Mouse (Mus musculus) G1E (cell line): ENCODE measurements around the gene Coq6. TPM values are rescaled to one million over a fixed set of nuclear protein-coding genes. Genes with fewer than 3 reads are reported as not detected.
A peak's percentile ranks its signal among the peaks of the same experiment; 100 is the strongest.

Source experiments
- ATAC-seq: 2 replicates; pipeline ENCODE4 v1.8.0; 2016; ENCODE audit warnings: mild to moderate bottlenecking; ENCODE audit not compliant: insufficient number of reproducible peaks, poor library complexity, low FRiP score, severe bottlenecking; ENCODE audit errors: extremely low read depth
- DNase-seq: peaks from one replicate; pipeline ENCODE4 v3.0.0; 2012; ENCODE audit warnings: low spot score
- H3K27me3 ChIP-seq: 2 replicates; pipeline ENCODE4 v1.6.1; 2012; ENCODE audit warnings: mild to moderate bottlenecking, low read length, inconsistent platforms; ENCODE audit not compliant: insufficient read depth
- H3K36me3 ChIP-seq: replicated peaks from 2 replicates; pipeline ENCODE3; 2012; ENCODE audit warnings: mild to moderate bottlenecking, inconsistent platforms
- H3K4me1 ChIP-seq: 2 replicates; pipeline ENCODE4 v1.6.1; 2012; ENCODE audit warnings: low read depth, low read length, inconsistent platforms, mixed read lengths; ENCODE audit not compliant: insufficient read depth
- H3K4me3 ChIP-seq: 2 replicates; pipeline ENCODE4 v1.5.1; 2012; ENCODE audit warnings: low read depth, mild to moderate bottlenecking, inconsistent platforms, low read length, moderate library complexity, mixed read lengths
- H3K9me3 ChIP-seq: replicated peaks from 2 replicates; pipeline ENCODE4 v1.6.1; 2012; ENCODE audit warnings: inconsistent platforms
- CTCF ChIP-seq: IDR thresholded peaks from 2 replicates; pipeline ENCODE4 v1.5.1; 2012; ENCODE audit warnings: low read depth, low read length, inconsistent platforms, mixed read lengths
- GATA1 ChIP-seq: IDR thresholded peaks from 2 replicates; pipeline ENCODE4 v1.6.1; 2012; ENCODE audit warnings: borderline replicate concordance, low read length, inconsistent platforms, mixed read lengths
- GATA2 ChIP-seq: IDR thresholded peaks from 2 replicates; pipeline ENCODE4 v1.6.1; 2012; ENCODE audit warnings: low read depth, low read length, inconsistent platforms, borderline replicate concordance
- POLR2AphosphoS5 ChIP-seq: IDR thresholded peaks from 2 replicates; pipeline ENCODE4 v1.6.1; 2012; ENCODE audit warnings: low read depth, low read length, inconsistent platforms; ENCODE audit not compliant: insufficient replicate concordance
- TAL1 ChIP-seq: conservative IDR thresholded peaks from 2 replicates; pipeline ENCODE4 v1.6.1; 2012; ENCODE audit warnings: low read depth, low read length, inconsistent platforms, mixed read lengths
- polyA plus RNA-seq: library from polyadenylated mRNA; stranded (reverse); fragments of >175 nt; gene quantifications from 2 replicates; pipeline ENCODE4 v1.2.3, GENCODE M21; 2012
- total RNA-seq, 2 experiments: library from RNA; stranded (forward) in 1 of 2; stranded (reverse) in 1 of 2; fragments of 200-1000 nt in 1 of 2; fragments of >200 nt in 1 of 2; fragmentation: Nextera tagmentation in 1 of 2; gene quantifications; 2 replicates each; pipeline ENCODE4 v1.2.3; 2014 to 2017

The Coq6 gene
- total and polyA plus RNA-seq, 3 experiments: 20.7 to 27.5 (median 20.7) TPM

- H3K27me3 ChIP-seq: no peaks in the 10 kb centered on the region
- H3K4me3 ChIP-seq: peak within 1 kb of the TSS; percentile 90
- peaks cover 29% of the 10 kb centered on the region for H3K4me1 ChIP-seq
- peak; percentile 64 for ATAC-seq
- H3K36me3 ChIP-seq: peaks cover 14% of the 10 kb centered on the region
- DNase-seq: peak; percentile 84
- H3K9me3 ChIP-seq: no peaks in the 10 kb centered on the region
- TF ChIP-seq GATA1: no peak
- no peak for TF ChIP-seq CTCF
- no peak for TF ChIP-seq POLR2AphosphoS5
- no peak for TF ChIP-seq TAL1
- TF ChIP-seq GATA2: no peak
These were observed 47.5 kb downstream of the Coq6 start, which contains the start of the genes Entpd5 and Bbof1 for GRCm38 (mm10) chr12:84408819-84409507. Gene Entpd5 (minus strand): TSS chr12:84409029. Gene Bbof1 (plus strand): TSS chr12:84409071.

GRCm38 (mm10) chr12:84416834-84417604 lies 55.6 kb downstream of the Coq6 start, which contains the start of gene Rnf113a2:
Gene Rnf113a2 (plus strand): TSS chr12:84417196.
- peak within 1 kb of the TSS; percentile 78 for H3K4me3 ChIP-seq
- ATAC-seq: peak; percentile 91
- no peaks in the 10 kb centered on the region for H3K27me3 ChIP-seq
- DNase-seq: peak; percentile 95
- H3K9me3 ChIP-seq: no peaks in the 10 kb centered on the region
- peaks cover 21% of the 10 kb centered on the region for H3K36me3 ChIP-seq
- H3K4me1 ChIP-seq: peaks cover 17% of the 10 kb centered on the region
- TF ChIP-seq GATA1 (no peak), CTCF (no peak), POLR2AphosphoS5 (no peak), GATA2 (no peak), TAL1 (no peak)

DNA sequence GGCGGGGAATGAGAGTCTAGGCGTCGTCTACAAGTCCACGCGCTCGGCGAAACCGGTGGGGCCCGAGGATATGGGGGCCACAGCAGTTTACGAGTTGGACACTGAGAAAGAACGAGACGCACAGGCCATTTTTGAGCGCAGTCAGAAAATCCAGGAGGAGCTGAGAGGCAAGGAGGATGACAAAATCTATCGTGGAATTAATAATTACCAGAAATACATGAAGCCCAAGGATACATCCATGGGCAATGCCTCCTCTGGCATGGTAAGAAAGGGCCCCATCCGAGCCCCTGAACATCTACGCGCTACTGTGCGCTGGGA lies 56.1 kb downstream of the Coq6 start:
- no peaks in the 10 kb centered on the region for H3K27me3 ChIP-seq
- no peak for ATAC-seq
- DNase-seq: no peak
- TF ChIP-seq POLR2AphosphoS5: no peak
- no peak for TF ChIP-seq TAL1
- TF ChIP-seq CTCF: no peak
- no peak for TF ChIP-seq GATA2
- no peak for TF ChIP-seq GATA1
- no peaks in the 10 kb centered on the region for H3K9me3 ChIP-seq
- H3K4me1 ChIP-seq: peaks cover 17% of the 10 kb centered on the region
- H3K4me3 ChIP-seq: peak overlapping the region; percentile 78
- peaks cover 21% of the 10 kb centered on the region for H3K36me3 ChIP-seq

Other genes starting within 250 kb of the Coq6 start
- gene Dnal1, start 247.3 kb upstream of the Coq6 start, total RNA-seq (2014; fragmentation: Nextera tagmentation): 1.1 and 3.6 TPM in 2 replicates
- gene Dnal1, start 247.3 kb upstream of the Coq6 start, total RNA-seq (2017): 0.49 and 0.76 TPM in 2 replicates
- 0.01 and 0.14 TPM in 2 replicates for gene Dnal1, start 247.3 kb upstream of the Coq6 start, polyA plus RNA-seq
- gene Pnma1, start 213.2 kb upstream of the Coq6 start, total RNA-seq (2014; fragmentation: Nextera tagmentation): 0.58 and 0.83 TPM in 2 replicates
- gene Pnma1, start 213.2 kb upstream of the Coq6 start, total RNA-seq (2017): 0.76 and 1.5 TPM in 2 replicates
- 0.14 TPM in 2 replicates for gene Pnma1, start 213.2 kb upstream of the Coq6 start, polyA plus RNA-seq
- gene Elmsan1, start 142.8 kb upstream of the Coq6 start, total RNA-seq (2014; fragmentation: Nextera tagmentation): 66.7 and 72.7 TPM in 2 replicates
- 21.0 and 21.4 TPM in 2 replicates for gene Elmsan1, start 142.8 kb upstream of the Coq6 start, total RNA-seq (2017)
- gene Elmsan1, start 142.8 kb upstream of the Coq6 start, polyA plus RNA-seq: 125 and 140 TPM in 2 replicates
- gene Ptgr2, start 76.4 kb upstream of the Coq6 start, total RNA-seq (2014; fragmentation: Nextera tagmentation): 59.6 and 71.3 TPM in 2 replicates
- gene Ptgr2, start 76.4 kb upstream of the Coq6 start, total RNA-seq (2017): 152 and 184 TPM in 2 replicates
- 5.5 and 10.1 TPM in 2 replicates for gene Ptgr2, start 76.4 kb upstream of the Coq6 start, polyA plus RNA-seq
- gene Zfp410, start 44.8 kb upstream of the Coq6 start, total RNA-seq (2014; fragmentation: Nextera tagmentation): 99.2 and 113 TPM in 2 replicates
- gene Zfp410, start 44.8 kb upstream of the Coq6 start, total RNA-seq (2017): 115 and 118 TPM in 2 replicates
- 2.9 and 4.0 TPM in 2 replicates for gene Zfp410, start 44.8 kb upstream of the Coq6 start, polyA plus RNA-seq
- 2.9 and 3.3 TPM in 2 replicates for gene Fam161b, start 176 bp downstream of the Coq6 start, total RNA-seq (2014; fragmentation: Nextera tagmentation)
- 3.5 and 4.3 TPM in 2 replicates for gene Fam161b, start 176 bp downstream of the Coq6 start, total RNA-seq (2017)
- gene Fam161b, start 176 bp downstream of the Coq6 start, polyA plus RNA-seq: 0.25 and 0.44 TPM in 2 replicates
- gene Entpd5, start 47.4 kb downstream of the Coq6 start, total RNA-seq (2014; fragmentation: Nextera tagmentation): 15.7 and 20.9 TPM in 2 replicates
- 14.4 and 16.0 TPM in 2 replicates for gene Entpd5, start 47.4 kb downstream of the Coq6 start, total RNA-seq (2017)
- 1.6 and 3.7 TPM in 2 replicates for gene Entpd5, start 47.4 kb downstream of the Coq6 start, polyA plus RNA-seq
- 4.1 and 5.5 TPM in 2 replicates for gene Bbof1, start 47.4 kb downstream of the Coq6 start, total RNA-seq (2014; fragmentation: Nextera tagmentation)
- 4.4 and 6.0 TPM in 2 replicates for gene Bbof1, start 47.4 kb downstream of the Coq6 start, total RNA-seq (2017)
- gene Bbof1, start 47.4 kb downstream of the Coq6 start, polyA plus RNA-seq: 2.2 and 2.7 TPM in 2 replicates
- gene Rnf113a2, start 55.5 kb downstream of the Coq6 start, total RNA-seq (2014; fragmentation: Nextera tagmentation): 53.0 and 73.5 TPM in 2 replicates
- gene Rnf113a2, start 55.5 kb downstream of the Coq6 start, total RNA-seq (2017): 55.6 and 59.1 TPM in 2 replicates
- gene Rnf113a2, start 55.5 kb downstream of the Coq6 start, polyA plus RNA-seq: 47.9 and 48.1 TPM in 2 replicates
- 39.6 and 41.2 TPM in 2 replicates for gene Aldh6a1, start 89.3 kb downstream of the Coq6 start, total RNA-seq (2014; fragmentation: Nextera tagmentation)
- 14.7 and 16.1 TPM in 2 replicates for gene Aldh6a1, start 89.3 kb downstream of the Coq6 start, total RNA-seq (2017)
- 3.5 and 4.6 TPM in 2 replicates for gene Aldh6a1, start 89.3 kb downstream of the Coq6 start, polyA plus RNA-seq
- gene Lin52, start 89.8 kb downstream of the Coq6 start, total RNA-seq (2014; fragmentation: Nextera tagmentation): 21.6 and 25.2 TPM in 2 replicates
- gene Lin52, start 89.8 kb downstream of the Coq6 start, total RNA-seq (2017): 30.9 and 38.5 TPM in 2 replicates
- gene Lin52, start 89.8 kb downstream of the Coq6 start, polyA plus RNA-seq: 0.67 and 1.0 TPM in 2 replicates
- not detected in 2 replicates for gene Vsx2, start 208.1 kb downstream of the Coq6 start, total RNA-seq (2014; fragmentation: Nextera tagmentation)
- 0.05 and 0.06 TPM in 2 replicates for gene Vsx2, start 208.1 kb downstream of the Coq6 start, total RNA-seq (2017)
- gene Vsx2, start 208.1 kb downstream of the Coq6 start, polyA plus RNA-seq: not detected in 2 replicates